Mouse (Mus musculus) CH12.LX (cell line): Measurements from ENCODE around the gene Rhoa. TPM values are rescaled to one million over a fixed set of nuclear protein-coding genes. Genes with fewer than 3 reads are reported as not detected.

Experiments used
- DNase-seq: peaks from one replicate; pipeline ENCODE4 v3.0.0-alpha.2; 2013; ENCODE audit errors: extremely low read depth
- H3K27ac ChIP-seq: 2 replicates; pipeline ENCODE4 v1.5.1; 2012; ENCODE audit warnings: low read depth, mild to moderate bottlenecking, control low read depth, moderate library complexity; ENCODE audit not compliant: insufficient read depth
- H3K27me3 ChIP-seq: replicated peaks from 2 replicates; pipeline ENCODE3; 2012; ENCODE audit warnings: inconsistent platforms
- H3K36me3 ChIP-seq, 2 experiments: replicated peaks in 1 of 2; 2 replicates each; pipeline versions ENCODE3 to v1.6.1; 2012; ENCODE audit warnings: inconsistent platforms in 1 of 2, low read length in 1 of 2, mild to moderate bottlenecking in 1 of 2, mixed read lengths in 1 of 2, moderate library complexity in 1 of 2; ENCODE audit not compliant: control insufficient read depth in 1 of 2, insufficient read depth in 1 of 2
- H3K4me1 ChIP-seq, 2 experiments: 2 replicates each; pipeline ENCODE4 v1.6.1; 2012; ENCODE audit warnings: inconsistent platforms in 1 of 2, moderate library complexity in 1 of 2; ENCODE audit not compliant: insufficient read depth in 2 of 2, control insufficient read depth in 1 of 2
- H3K4me2 ChIP-seq: 2 replicates; pipeline ENCODE4 v1.6.1; 2012; ENCODE audit warnings: low read depth, mild to moderate bottlenecking, control low read depth; ENCODE audit not compliant: poor library complexity, insufficient read depth, severe bottlenecking
- H3K4me3 ChIP-seq, 3 experiments: fragments of 150-350 bp in 1 of 3; sonication (generic) in 1 of 3; replicated peaks in 1 of 3; 2 replicates each; pipeline versions ENCODE3 to v1.5.1; 2011 to 2012; ENCODE audit warnings: low read depth in 2 of 3, low read length in 2 of 3, mild to moderate bottlenecking in 2 of 3, moderate library complexity in 2 of 3, control low read depth in 1 of 3, improper control_type of control experiment in 1 of 3, inconsistent platforms in 1 of 3, mixed read lengths in 1 of 3; ENCODE audit not compliant: poor library complexity in 1 of 3
- H3K79me2 ChIP-seq: replicated peaks from 2 replicates; pipeline ENCODE4 v1.6.1; 2012; ENCODE audit warnings: mild to moderate bottlenecking, moderate library complexity; ENCODE audit not compliant: control insufficient read depth, poor library complexity, insufficient read depth, severe bottlenecking; ENCODE audit errors: extremely low read depth
- H3K9ac ChIP-seq: 2 replicates; pipeline ENCODE4 v1.6.1; 2012; ENCODE audit warnings: low read depth, mild to moderate bottlenecking, control low read depth, moderate library complexity; ENCODE audit not compliant: insufficient read depth
- H3K9me3 ChIP-seq: replicated peaks from 2 replicates; pipeline ENCODE3; 2012; ENCODE audit warnings: low read length, inconsistent platforms, mixed read lengths
- BHLHE40 ChIP-seq: IDR thresholded peaks from 2 replicates; pipeline ENCODE4 v1.6.1; 2011; ENCODE audit warnings: mild to moderate bottlenecking, low read depth, low read length, improper control_type of control experiment
- CTCF ChIP-seq, 2 experiments: IDR thresholded peaks in 1 of 2; conservative IDR thresholded peaks in 1 of 2; 2 replicates each; pipeline ENCODE4 v1.5.1; 2011 to 2012; ENCODE audit warnings: low read depth in 2 of 2, low read length in 2 of 2, improper control_type of control experiment in 1 of 2, inconsistent platforms in 1 of 2, mild to moderate bottlenecking in 1 of 2, moderate library complexity in 1 of 2
- ELF1 ChIP-seq: IDR thresholded peaks from 2 replicates; pipeline ENCODE4 v1.6.1; 2014; ENCODE audit warnings: low read depth, mild to moderate bottlenecking, inconsistent platforms, low read length, improper control_type of control experiment
- JUND ChIP-seq: conservative IDR thresholded peaks from 2 replicates; pipeline ENCODE4 v1.6.1; 2011; ENCODE audit warnings: low read depth, low read length, improper control_type of control experiment
- MAFK ChIP-seq: IDR thresholded peaks from 2 replicates; pipeline ENCODE4 v1.6.1; 2011; ENCODE audit warnings: low read length, improper control_type of control experiment; ENCODE audit not compliant: insufficient replicate concordance
- MAX ChIP-seq: IDR thresholded peaks from 2 replicates; pipeline ENCODE4 v1.6.1; 2011; ENCODE audit warnings: low read length, improper control_type of control experiment
- MEF2A ChIP-seq: IDR thresholded peaks from 2 replicates; pipeline ENCODE4 v1.6.1; 2014; ENCODE audit warnings: low read depth, mild to moderate bottlenecking, inconsistent platforms, low read length, improper control_type of control experiment, borderline replicate concordance
- MYC ChIP-seq: IDR thresholded peaks from 2 replicates; pipeline ENCODE4 v1.6.1; 2011; ENCODE audit warnings: low read depth, mild to moderate bottlenecking, improper control_type of control experiment, low read length
- NRF1 ChIP-seq: IDR thresholded peaks from 2 replicates; pipeline ENCODE4 v1.6.1; 2014; ENCODE audit warnings: low read depth, mild to moderate bottlenecking, inconsistent platforms, low read length, improper control_type of control experiment, moderate library complexity
- RAD21 ChIP-seq: IDR thresholded peaks from 2 replicates; pipeline ENCODE4 v1.6.1; 2011; ENCODE audit warnings: low read depth, mild to moderate bottlenecking, low read length, improper control_type of control experiment, moderate library complexity
- dilution Hi-C: fragments of 300-500 bp; cut with MboI; formaldehyde crosslinking; loops from 2 replicates; pipeline ENCODE4 v1.14.3; 2020; ENCODE audit warnings: low sequenced_read_pairs; ENCODE audit not compliant: extremely low pct_unique_long_range_greater_than_20kb, extremely low pct_ligation_motif_present
- in situ Hi-C: fragments of 300-500 bp; cut with MboI; formaldehyde crosslinking; loops from 3 replicates; pipeline ENCODE4 v1.14.3; 2019; ENCODE audit warnings: low sequenced_read_pairs, low pct_ligation_motif_present, low pct_unique_long_range_greater_than_20kb, mixed read lengths
- polyA plus RNA-seq: library from polyadenylated mRNA; unstranded; fragments of >175 nt; gene quantifications from 2 replicates; pipeline ENCODE4 v1.2.1, GENCODE M21; 2012; ENCODE audit warnings: low read depth; ENCODE audit not compliant: insufficient read length
- total RNA-seq, 2 experiments: library from RNA; depleted of rRNA; stranded (reverse); fragments of 300-350 nt in 1 of 2; fragments of >200 nt in 1 of 2; gene quantifications; 2 replicates each; pipeline ENCODE4 v1.2.3; 2012 to 2014

Rhoa gene
- total and polyA plus RNA-seq, 3 experiments, result 84.0 to 308 (median 243) TPM

GRCm38 (mm10) chr9:108341801-108342200, 35.9 kb downstream of the Rhoa start:
- Histone ChIP-seq H3K9ac (no peak overlapping the region), H3K4me2 (no peak overlapping the region), H3K27me3 (no peaks in the 10 kb centered on the region), H3K9me3 (no peaks in the 10 kb centered on the region), H3K79me2 (peaks cover 10% of the 10 kb centered on the region), H3K36me3 (peaks cover 0 to 22% of the 10 kb centered on the region in 2 experiments), H3K27ac (no peak overlapping the region)
- in situ Hi-C loops (no loop called here), dilution Hi-C loops (no loop called here)
- DNase-seq, result no peak
- TF ChIP-seq MAX (no peak), BHLHE40 (no peak), MYC (no peak)
- TF ChIP-seq, all 38 proteins: peak for 0
- Histone ChIP-seq H3K4me1 (peaks cover 14 to 44% of the 10 kb centered on the region in 2 experiments), H3K4me3 (no peak overlapping the region)

GRCm38 (mm10) chr9:108342301-108342831, 36.4 kb downstream of the Rhoa start:
- H3K27ac ChIP-seq, result no peak overlapping the region
- H3K4me1 ChIP-seq, result peaks cover 14 to 44% of the 10 kb centered on the region in 2 experiments
- H3K9me3 ChIP-seq, result no peaks in the 10 kb centered on the region
- H3K36me3 ChIP-seq, result peaks cover 0 to 22% of the 10 kb centered on the region in 2 experiments
- no peak overlapping the region for H3K4me3 ChIP-seq
- no peak overlapping the region for H3K4me2 ChIP-seq
- in situ Hi-C loops (no loop called here), dilution Hi-C loops (no loop called here)
- peak; percentile 30 for DNase-seq
- H3K27me3 ChIP-seq, result no peaks in the 10 kb centered on the region
- H3K79me2 ChIP-seq, result peaks cover 10% of the 10 kb centered on the region
- TF ChIP-seq CTCF (conservative IDR thresholded peaks at IDR 0.05 in 1 of 2, IDR thresholded peaks at IDR 0.05 in 1 of 2; ENCODE audit: low read depth in 2 of 2, low read length in 2 of 2) (peak in 1 of 2 experiments; percentile 35; a peak in 1 of 4 replicates), MEF2A (no peak), RAD21 (peak; percentile 12), NRF1 (no peak), MAFK (no peak), ELF1 (peak; percentile 38; the same call in 1 of the 2 replicates), MAX (no peak)
- no peak overlapping the region for H3K9ac ChIP-seq

- Histone ChIP-seq H3K4me2 (no peak overlapping the region), H3K27me3 (no peaks in the 10 kb centered on the region)
- TF ChIP-seq JUND, result no peak
- TF ChIP-seq, all 38 proteins: peak for 0
- Histone ChIP-seq H3K4me1 (peaks cover 14 to 41% of the 10 kb centered on the region in 2 experiments), H3K36me3 (peaks cover 0 to 18% of the 10 kb centered on the region in 2 experiments), H3K4me3 (no peak overlapping the region), H3K27ac (no peak overlapping the region), H3K79me2 (peaks cover 12% of the 10 kb centered on the region), H3K9me3 (no peaks in the 10 kb centered on the region), H3K9ac (no peak overlapping the region)
- dilution Hi-C loops, result no loop called here
- in situ Hi-C loops, result no loop called here
- DNase-seq, result no peak
Measured at GRCm38 (mm10) chr9:108343331-108343730, 37.4 kb downstream of the Rhoa start.
